Mouse (Mus musculus) ES-Bruce4 (cell line): ENCODE measurements around the gene Cyp4f13.

Experiments used
- CTCF ChIP-seq: IDR thresholded peaks from one replicate; pipeline ENCODE4 v1.8.1; 2011; ENCODE audit warnings: low read depth, low read length
- EP300 ChIP-seq: IDR thresholded peaks from 2 replicates; pipeline ENCODE4 v1.6.1; 2011; ENCODE audit warnings: low read depth, low read length; ENCODE audit not compliant: insufficient read depth
- POLR2A ChIP-seq: IDR thresholded peaks from one replicate; pipeline ENCODE4 v1.8.1; 2011; ENCODE audit warnings: low read length; ENCODE audit not compliant: insufficient read depth

- TF ChIP-seq POLR2A (no peak), CTCF (no peak), EP300 (no peak)
These were observed 31.1 kb downstream of the Cyp4f13 start for GRCm38 (mm10) chr17:32916075-32916474.
